Mouse (Mus musculus) forebrain, embryonic 11.5 days (tissue): Measurements from ENCODE around the gene Naif1. TPM values are rescaled to one million over a fixed set of nuclear protein-coding genes. Genes with fewer than 3 reads are reported as not detected.

Experiments
- ATAC-seq: fragments of 200-750 bp; cut with Nextera tagmentation; replicated peaks from 2 replicates; pipeline ENCODE4 v1.8.0; 2017; ENCODE audit warnings: moderate TSS enrichment; ENCODE audit not compliant: low FRiP score
- DNase-seq: peaks from one replicate; pipeline ENCODE4 v3.0.0-alpha.2; 2017; ENCODE audit warnings: low spot score
- H3K27ac ChIP-seq: fragments of 300-500 bp; sonication (generic); 2 replicates; pipeline ENCODE4 v1.5.1; 2014; ENCODE audit warnings: low read depth, low read length
- H3K27me3 ChIP-seq: fragments of 300-500 bp; sonication (generic); 2 replicates; pipeline ENCODE4 v1.6.1; 2014; ENCODE audit warnings: mild to moderate bottlenecking, low read length, mixed read lengths; ENCODE audit not compliant: control insufficient read depth, insufficient read depth
- H3K36me3 ChIP-seq: fragments of 300-500 bp; sonication (generic); 2 replicates; pipeline ENCODE4 v1.6.1; 2014; ENCODE audit warnings: mild to moderate bottlenecking, low read length, moderate library complexity, mixed read lengths; ENCODE audit not compliant: control insufficient read depth, insufficient read depth
- H3K4me1 ChIP-seq: fragments of 300-500 bp; sonication (generic); replicated peaks from 2 replicates; pipeline ENCODE4 v1.6.1; 2014; ENCODE audit warnings: low read length, mixed read lengths; ENCODE audit not compliant: control insufficient read depth, insufficient read depth
- H3K4me2 ChIP-seq: fragments of 300-500 bp; sonication (generic); 2 replicates; pipeline ENCODE4 v1.6.1; 2014; ENCODE audit warnings: low read depth, mild to moderate bottlenecking, low read length, moderate library complexity, mixed read lengths; ENCODE audit not compliant: severe bottlenecking
- H3K4me3 ChIP-seq: fragments of 300-500 bp; sonication (generic); 2 replicates; pipeline ENCODE4 v1.5.1; 2014; ENCODE audit warnings: low read depth, low read length
- H3K9ac ChIP-seq: fragments of 300-500 bp; sonication (generic); 2 replicates; pipeline ENCODE4 v1.6.1; 2014; ENCODE audit warnings: low read length
- H3K9me3 ChIP-seq: fragments of 300-500 bp; sonication (generic); 2 replicates; pipeline ENCODE4 v1.6.1; 2016; ENCODE audit warnings: low read length, mixed read lengths; ENCODE audit not compliant: control insufficient read depth
- WGBS: fragments of 180-500 bp; shearing (Covaris S2); extraction: QIAGEN DNeasy Blood & Tissue Kit; methylation state at CpG from one replicate; pipeline ENCODE4 v1.1.7; 2014; 5-methylcytosine and 5-hydroxymethylcytosine counted together
- polyA plus RNA-seq: library from polyadenylated mRNA; unstranded; fragments of >200 nt; fragmentation: Nextera tagmentation; extraction: Ambion mirVana; gene quantifications from 2 replicates; pipeline ENCODE4 v1.2.1, GENCODE M21; 2014

Naif1 gene
- polyA plus RNA-seq, 1 experiment from 2014 or later: 6.6 TPM

DNA sequence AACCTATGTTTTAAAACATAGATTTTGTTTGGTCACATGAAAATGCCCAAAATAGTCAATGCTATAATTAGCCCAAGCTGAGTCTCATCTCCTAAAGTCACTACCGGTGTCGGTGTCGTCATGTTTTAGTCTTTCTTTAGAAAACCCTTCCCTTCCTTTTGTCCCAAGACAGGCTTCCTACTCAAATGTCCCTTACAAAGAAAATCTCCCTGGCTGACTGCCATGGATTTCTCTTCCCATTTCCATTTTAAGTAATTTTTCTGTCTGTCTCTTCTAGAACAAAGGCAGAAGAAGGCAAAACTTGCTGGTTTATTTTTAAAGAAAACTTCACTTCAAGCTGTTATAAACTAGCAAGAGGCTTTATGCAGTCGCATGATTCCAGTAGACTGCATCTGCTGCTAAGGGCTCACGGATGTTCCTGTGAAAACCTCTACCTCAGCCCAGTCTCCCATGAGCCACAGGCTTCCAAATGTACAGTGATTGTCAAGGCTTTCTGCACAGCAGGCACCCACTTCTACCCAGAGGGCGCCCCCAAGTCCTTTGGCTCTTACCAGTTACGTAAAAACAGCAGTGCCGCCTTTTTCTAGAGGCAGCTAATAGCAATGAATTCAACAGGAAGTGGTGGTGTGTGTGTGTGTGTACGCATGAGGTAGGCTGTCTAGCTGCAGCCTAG, 2.9 kb upstream of the Naif1 start:
- H3K27me3 ChIP-seq: no peaks in the 10 kb centered on the region
- no peak for DNase-seq
- no peak for ATAC-seq
- WGBS: 88% methylated on average over 9 of the region's 9 CpGs
- H3K9me3 ChIP-seq: no peaks in the 10 kb centered on the region
- H3K4me3 ChIP-seq: no peak overlapping the region
- H3K4me1 ChIP-seq: peaks cover 2% of the 10 kb centered on the region; the same call in 1 of the 2 replicates
- no peak overlapping the region for H3K27ac ChIP-seq
- H3K36me3 ChIP-seq: no peaks in the 10 kb centered on the region
- no peak overlapping the region for H3K4me2 ChIP-seq
- no peak overlapping the region for H3K9ac ChIP-seq

DNA sequence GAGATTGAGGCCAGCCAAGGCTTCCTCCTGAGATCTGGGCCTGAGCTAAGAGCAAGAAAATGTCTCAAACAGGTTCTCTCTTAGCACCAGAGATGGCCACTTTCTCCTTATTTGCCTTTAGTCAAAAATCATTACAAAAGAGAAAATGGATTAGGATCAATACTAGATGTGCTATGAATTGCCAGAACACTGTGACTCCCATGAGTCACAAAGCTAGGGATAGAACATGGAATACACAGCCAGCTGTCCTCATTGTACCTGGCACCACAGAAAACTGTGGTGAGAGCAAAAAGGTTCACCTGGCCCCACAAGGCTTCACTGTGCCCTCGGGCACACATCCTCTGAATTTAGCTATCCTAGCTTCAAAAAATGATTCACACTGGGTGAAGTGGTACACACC, 1.8 kb upstream of the Naif1 start:
- Histone ChIP-seq H3K36me3 (no peaks in the 10 kb centered on the region), H3K27ac (no peak overlapping the region), H3K9ac (no peak overlapping the region), H3K9me3 (no peaks in the 10 kb centered on the region), H3K4me1 (peaks cover 5% of the 10 kb centered on the region; the same call in 1 of the 2 replicates), H3K4me2 (no peak overlapping the region), H3K4me3 (no peak overlapping the region), H3K27me3 (no peaks in the 10 kb centered on the region)
- DNase-seq (no peak), ATAC-seq (no peak)
- 97% methylated on average over 1 of the region's 1 CpGs for WGBS

GRCm38 (mm10) chr2:32450881-32451844, 906 bp downstream of the Naif1 start, which contains the start of gene Slc25a25:
Gene Slc25a25, minus strand, starts transcription at chr2:32451445.
- DNase-seq (peak; percentile 98), ATAC-seq (peak; percentile 94)
- Histone ChIP-seq H3K36me3 (no peaks in the 10 kb centered on the region), H3K4me3 (peak within 1 kb of the TSS; percentile 77), H3K9ac (peak within 1 kb of the TSS; percentile 82), H3K9me3 (no peaks in the 10 kb centered on the region), H3K4me2 (peak within 1 kb of the TSS; percentile 86), H3K27me3 (no peaks in the 10 kb centered on the region), H3K4me1 (peaks cover 5% of the 10 kb centered on the region; the same call in 1 of the 2 replicates), H3K27ac (peak within 1 kb of the TSS; percentile 96)
- WGBS: under 1% methylated on average over 98 of the region's 103 CpGs

- no peaks in the 10 kb centered on the region for H3K36me3 ChIP-seq
- H3K27ac ChIP-seq: peak overlapping the region; percentile 96
- H3K9me3 ChIP-seq: no peaks in the 10 kb centered on the region
- peak overlapping the region; percentile 54 for H3K9ac ChIP-seq
- H3K4me3 ChIP-seq: peak overlapping the region; percentile 77
- 0% methylated on average over 25 of the region's 25 CpGs for WGBS
- H3K4me1 ChIP-seq: peaks cover 5% of the 10 kb centered on the region; the same call in 1 of the 2 replicates
- peak overlapping the region; percentile 86 for H3K4me2 ChIP-seq
- H3K27me3 ChIP-seq: no peaks in the 10 kb centered on the region
- ATAC-seq: peak; percentile 96
- DNase-seq: peak; percentile 99
Measured at GRCm38 (mm10) chr2:32451870-32452372, 1.7 kb downstream of the Naif1 start.

DNA sequence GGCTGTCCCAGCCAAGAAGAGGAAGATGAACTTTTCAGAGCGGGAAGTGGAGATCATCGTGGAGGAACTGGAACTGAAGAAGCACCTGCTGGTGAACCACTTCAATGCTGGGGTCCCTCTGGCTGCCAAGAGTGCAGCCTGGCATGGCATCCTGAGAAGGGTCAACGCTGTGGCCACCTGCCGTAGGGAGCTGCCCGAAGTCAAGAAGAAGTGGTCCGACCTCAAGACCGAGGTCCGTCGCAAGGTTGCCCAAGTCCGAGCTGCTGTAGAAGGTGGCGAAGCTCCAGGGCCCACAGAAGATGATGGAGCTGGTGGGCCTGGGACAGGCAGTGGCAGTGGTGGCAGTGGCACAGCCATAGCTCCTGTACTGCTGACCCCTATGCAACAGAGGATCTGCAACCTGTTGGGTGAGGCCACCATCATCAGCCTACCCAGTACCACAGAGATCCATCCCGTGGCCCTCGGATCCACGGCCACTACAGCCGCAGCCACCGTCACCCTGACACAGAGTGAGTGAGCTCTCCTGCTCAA, 2.2 kb downstream of the Naif1 start:
- no peak for ATAC-seq
- peak; percentile 60 for DNase-seq
- Histone ChIP-seq H3K27ac (no peak overlapping the region), H3K27me3 (no peaks in the 10 kb centered on the region), H3K36me3 (no peaks in the 10 kb centered on the region), H3K4me3 (peak overlapping the region; percentile 15; the same call in 1 of the 2 replicates), H3K4me1 (peaks cover 5% of the 10 kb centered on the region; the same call in 1 of the 2 replicates), H3K9me3 (no peaks in the 10 kb centered on the region), H3K4me2 (peak overlapping the region; percentile 42), H3K9ac (peak overlapping the region; percentile 48)
- 95% methylated on average over 16 of the region's 16 CpGs for WGBS

DNA sequence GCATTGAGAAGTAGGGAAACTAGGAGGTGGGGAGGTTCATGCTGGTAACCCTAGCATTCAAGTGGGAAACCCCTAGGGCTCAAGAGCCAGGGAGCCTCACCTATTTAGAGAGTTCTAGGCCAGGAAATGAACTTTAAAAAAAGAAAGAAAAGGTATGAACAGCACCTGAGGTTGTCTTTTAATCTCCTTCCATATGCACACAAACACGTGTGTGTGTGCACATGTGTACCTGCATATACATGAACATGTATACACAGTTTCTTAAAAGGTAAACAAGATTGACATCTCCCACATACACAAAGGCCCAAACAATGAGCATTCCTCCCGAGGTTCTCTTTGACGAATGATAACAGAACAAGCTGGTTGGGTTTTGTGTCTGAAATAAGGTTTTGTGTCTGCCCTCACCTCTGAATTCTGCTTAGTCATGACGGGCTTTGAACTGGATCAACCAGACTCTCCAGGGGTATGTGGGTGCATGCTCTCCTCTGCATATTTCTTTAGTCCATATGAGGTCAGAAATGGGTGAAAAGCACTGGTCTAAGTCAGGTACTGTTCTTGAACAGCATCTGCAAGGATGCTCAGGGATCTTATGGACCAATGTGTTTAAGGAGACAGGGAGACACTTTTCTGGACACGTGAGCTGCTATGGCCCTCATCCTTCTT, 3.5 kb downstream of the Naif1 start:
- H3K27ac ChIP-seq: no peak overlapping the region
- H3K9me3 ChIP-seq: no peaks in the 10 kb centered on the region
- 90% methylated on average over 5 of the region's 5 CpGs for WGBS
- no peak overlapping the region for H3K4me2 ChIP-seq
- H3K9ac ChIP-seq: no peak overlapping the region
- peaks cover 5% of the 10 kb centered on the region; the same call in 1 of the 2 replicates for H3K4me1 ChIP-seq
- no peaks in the 10 kb centered on the region for H3K36me3 ChIP-seq
- DNase-seq (no peak), ATAC-seq (no peak)
- H3K4me3 ChIP-seq: no peak overlapping the region
- no peaks in the 10 kb centered on the region for H3K27me3 ChIP-seq

DNA sequence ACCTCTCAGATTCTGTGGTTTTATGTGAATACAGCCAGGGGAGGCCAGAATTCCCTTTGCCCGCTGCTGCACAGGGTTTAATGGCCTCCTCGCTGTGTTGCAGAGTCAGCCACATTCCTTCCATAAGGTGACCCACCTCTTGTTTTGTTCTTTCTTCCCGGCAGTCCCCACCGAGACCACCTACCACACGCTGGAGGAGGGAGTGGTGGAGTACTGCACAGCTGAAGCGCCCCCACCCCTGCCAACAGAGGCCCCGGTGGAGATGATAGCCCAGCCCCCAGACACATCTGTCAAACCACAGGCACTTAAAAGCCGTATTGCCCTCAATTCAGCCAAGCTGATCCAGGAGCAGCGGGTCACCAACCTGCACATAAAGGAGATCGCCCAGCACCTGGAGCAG, 4.4 kb downstream of the Naif1 start:
- peaks cover 5% of the 10 kb centered on the region; the same call in 1 of the 2 replicates for H3K4me1 ChIP-seq
- H3K27me3 ChIP-seq: no peaks in the 10 kb centered on the region
- ATAC-seq (no peak), DNase-seq (no peak)
- H3K36me3 ChIP-seq: no peaks in the 10 kb centered on the region
- 91% methylated on average over 10 of the region's 10 CpGs for WGBS
- H3K4me2 ChIP-seq: no peak overlapping the region
- H3K4me3 ChIP-seq: no peak overlapping the region
- no peaks in the 10 kb centered on the region for H3K9me3 ChIP-seq
- H3K9ac ChIP-seq: no peak overlapping the region
- no peak overlapping the region for H3K27ac ChIP-seq

DNA sequence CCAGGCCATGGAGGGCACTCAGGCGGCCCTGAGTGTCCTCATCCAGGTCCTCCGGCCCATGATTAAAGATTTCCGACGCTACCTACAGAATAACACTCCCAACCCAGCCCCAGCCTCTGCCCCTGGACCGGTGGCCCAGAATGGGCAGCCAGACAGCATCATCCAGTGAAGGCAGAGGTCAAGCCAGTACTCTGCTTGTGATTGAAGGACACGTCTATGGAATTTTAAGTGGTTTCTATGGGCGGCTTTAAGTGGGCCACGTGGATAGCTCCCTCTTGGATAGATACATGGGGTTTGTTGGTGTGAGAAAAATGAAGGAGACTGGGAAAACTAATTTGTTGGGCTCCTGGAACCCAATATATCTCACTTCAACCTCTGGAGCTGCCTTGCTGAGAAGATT, 4.8 kb downstream of the Naif1 start:
- no peaks in the 10 kb centered on the region for H3K27me3 ChIP-seq

More for the DNA sequence above, 4.8 kb downstream of the Naif1 start:
- 93% methylated on average over 8 of the region's 8 CpGs for WGBS
- H3K4me2 ChIP-seq: no peak overlapping the region
- H3K4me1 ChIP-seq: peaks cover 5% of the 10 kb centered on the region; the same call in 1 of the 2 replicates
- no peaks in the 10 kb centered on the region for H3K36me3 ChIP-seq
- H3K27ac ChIP-seq: no peak overlapping the region
- no peaks in the 10 kb centered on the region for H3K9me3 ChIP-seq
- H3K4me3 ChIP-seq: no peak overlapping the region
- DNase-seq: no peak
- no peak overlapping the region for H3K9ac ChIP-seq
- no peak for ATAC-seq
